Mouse (Mus musculus) limb, embryonic 10.5 days (tissue): ENCODE data around the gene Tyw1. TPM values are rescaled to one million over a fixed set of nuclear protein-coding genes. Genes with fewer than 3 reads are reported as not detected.
"Not testable (repeated sequence)": the region's sequence is repeated elsewhere in the genome, so short reads cannot be mapped to it uniquely, and the experiment has no call there.

ENCODE experiments used
- DNase-seq: peaks from one replicate; pipeline ENCODE4 v3.0.0-alpha.2; 2017; ENCODE audit warnings: low spot score
- H3K27ac ChIP-seq: fragments of 300-500 bp; sonication (generic); 2 replicates; pipeline ENCODE4 v1.5.1; 2016; ENCODE audit warnings: mild to moderate bottlenecking
- H3K27me3 ChIP-seq: fragments of 300-500 bp; sonication (generic); 2 replicates; pipeline ENCODE4 v1.6.1; 2016; ENCODE audit warnings: low read depth, mild to moderate bottlenecking; ENCODE audit not compliant: poor library complexity, severe bottlenecking
- H3K36me3 ChIP-seq: fragments of 300-500 bp; sonication (generic); 2 replicates; pipeline ENCODE4 v1.6.1; 2016; ENCODE audit warnings: mild to moderate bottlenecking, moderate library complexity
- H3K4me1 ChIP-seq: fragments of 300-500 bp; sonication (generic); 2 replicates; pipeline ENCODE4 v1.6.1; 2016
- H3K4me3 ChIP-seq: fragments of 300-500 bp; sonication (generic); 2 replicates; pipeline ENCODE4 v1.5.1; 2016; ENCODE audit warnings: mild to moderate bottlenecking, moderate library complexity
- H3K9me3 ChIP-seq: fragments of 300-500 bp; sonication (generic); replicated peaks from 2 replicates; pipeline ENCODE4 v1.6.1; 2016; ENCODE audit warnings: mild to moderate bottlenecking
- whole genome bisulfite sequencing: fragments of 180-500 bp; shearing (Covaris S2); methylation state at CpG from one replicate; pipeline ENCODE4 v1.1.7; 2016; 5-methylcytosine and 5-hydroxymethylcytosine counted together
- polyA plus RNA-seq: library from polyadenylated mRNA; unstranded; fragments of >200 nt; fragmentation: Nextera tagmentation; extraction: Ambion mirVana; gene quantifications from 2 replicates; pipeline ENCODE4 v1.2.1, GENCODE M21; 2016

Tyw1 gene
- polyA plus RNA-seq, 1 experiment from 2014 or later = 31.4 TPM

DNA sequence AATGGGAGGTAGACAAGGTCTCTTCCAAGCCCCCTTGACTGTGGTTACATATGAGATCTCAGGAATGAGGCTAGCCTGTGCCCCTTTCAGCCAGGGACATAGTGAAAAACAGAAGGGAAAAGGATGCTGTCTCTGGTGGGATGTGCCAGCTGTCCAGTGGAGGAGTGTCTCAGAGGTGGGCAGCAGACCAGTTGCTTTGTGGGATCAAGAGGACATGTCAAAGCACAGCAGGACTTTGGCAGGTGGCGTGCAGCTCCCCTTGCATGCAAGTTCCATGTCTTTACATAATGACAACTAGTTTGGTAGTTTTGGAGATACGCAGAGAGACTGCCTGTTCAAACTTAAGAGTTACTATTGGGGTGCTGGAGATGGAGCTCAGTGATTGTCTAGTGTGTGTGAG lies 15.6 kb upstream of the Tyw1 start:
- no peak overlapping the region for H3K27ac ChIP-seq
- no peaks in the 10 kb centered on the region for H3K4me1 ChIP-seq
- no peaks in the 10 kb centered on the region for H3K27me3 ChIP-seq
- H3K4me3 ChIP-seq = no peak overlapping the region
- peaks cover 100% of the 10 kb centered on the region for H3K36me3 ChIP-seq
- 94% methylated on average over 2 of the region's 2 CpGs for WGBS
- no peak for DNase-seq
- H3K9me3 ChIP-seq = no peaks in the 10 kb centered on the region

DNA sequence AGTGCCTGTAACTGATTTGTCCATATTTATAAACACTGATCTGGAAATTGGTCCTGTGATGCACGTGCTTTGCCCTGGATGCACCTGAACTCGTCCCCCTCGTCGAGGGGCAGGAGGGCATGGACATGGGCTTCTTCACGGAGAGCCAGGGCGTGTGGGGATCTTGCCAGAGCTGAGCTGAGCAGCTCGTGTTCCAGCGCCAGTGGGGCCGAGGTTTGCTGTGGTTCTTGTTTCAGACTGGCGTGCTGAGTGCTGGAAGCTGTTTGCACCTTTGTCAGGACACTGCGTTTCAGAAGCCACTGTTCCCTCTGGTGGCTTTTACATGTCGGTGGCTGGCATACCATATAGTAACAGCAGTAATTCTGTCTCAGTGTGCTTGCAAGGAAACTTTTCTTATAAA lies 14.0 kb upstream of the Tyw1 start:
- no peaks in the 10 kb centered on the region for H3K9me3 ChIP-seq
- H3K4me3 ChIP-seq = no peak overlapping the region
- no peak overlapping the region for H3K27ac ChIP-seq
- H3K4me1 ChIP-seq = no peaks in the 10 kb centered on the region
- WGBS = 92% methylated on average over 12 of the region's 12 CpGs
- no peaks in the 10 kb centered on the region for H3K27me3 ChIP-seq
- no peak for DNase-seq
- peaks cover 100% of the 10 kb centered on the region for H3K36me3 ChIP-seq

DNA sequence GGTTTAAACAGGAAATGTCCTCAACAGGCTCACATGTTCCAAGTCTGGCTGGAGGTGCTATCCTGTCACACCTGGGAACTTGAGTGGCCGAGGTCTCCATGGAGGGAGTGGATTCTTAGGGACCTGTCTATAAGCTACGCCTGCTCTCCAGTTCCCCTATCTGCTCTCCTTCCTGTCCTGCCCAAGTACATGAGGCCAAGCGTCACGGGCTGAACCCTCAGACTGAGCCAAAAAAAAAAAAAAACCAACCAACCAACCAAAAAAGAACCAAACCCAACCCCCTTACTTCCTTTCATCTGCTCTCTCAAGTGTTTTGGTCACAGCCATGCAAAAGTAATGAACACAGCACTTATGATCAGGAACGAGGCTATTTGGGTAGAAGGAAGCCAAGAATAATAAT lies 7.6 kb upstream of the Tyw1 start:
- Histone ChIP-seq H3K9me3 (no peaks in the 10 kb centered on the region), H3K4me1 (no peaks in the 10 kb centered on the region), H3K36me3 (peaks cover 99% of the 10 kb centered on the region), H3K27me3 (no peaks in the 10 kb centered on the region), H3K4me3 (no peak overlapping the region), H3K27ac (no peak overlapping the region)
- DNase-seq = no peak
- 91% methylated on average over 5 of the region's 5 CpGs for WGBS

DNA sequence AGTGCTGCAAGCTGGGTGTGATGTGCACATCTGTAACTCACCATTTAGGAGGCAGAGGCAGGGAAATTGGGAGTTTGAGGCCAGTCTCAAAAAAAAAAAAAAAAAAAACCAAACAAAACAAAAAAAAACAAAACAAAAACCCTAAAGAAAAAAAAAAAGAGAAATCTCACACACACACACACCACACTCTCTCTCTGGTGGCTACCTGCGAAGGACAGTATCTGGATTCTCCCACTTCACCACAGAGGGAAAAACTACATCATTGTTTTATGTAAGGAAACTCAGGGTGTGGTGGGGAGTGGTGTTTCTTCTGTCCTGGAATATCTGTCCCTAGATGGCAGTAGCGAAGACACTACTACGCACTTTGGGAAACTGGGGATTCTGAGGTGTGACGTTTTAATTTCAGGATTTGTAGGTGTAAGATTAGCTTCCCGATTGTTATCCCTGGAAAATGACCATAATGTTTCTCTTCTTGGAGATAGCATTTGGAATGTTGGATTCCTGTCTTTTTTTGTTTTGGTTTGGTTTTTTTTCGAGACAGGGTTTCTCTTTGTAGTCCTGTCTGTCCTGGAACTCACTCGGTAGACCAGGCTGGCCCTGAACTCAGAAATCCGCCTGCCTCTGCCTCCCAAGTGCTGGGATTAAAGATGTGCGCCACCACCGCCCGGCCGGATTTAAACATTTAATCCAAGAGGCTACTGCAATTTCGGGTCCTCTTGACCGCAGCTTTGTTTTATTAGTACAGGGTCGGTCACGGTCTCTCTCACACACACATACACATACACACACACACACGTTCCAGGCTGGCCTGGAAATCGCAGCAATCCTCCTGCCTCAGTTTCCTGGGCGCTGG lies 1.0 kb upstream of the Tyw1 start:
- no peaks in the 10 kb centered on the region for H3K27me3 ChIP-seq
- H3K4me1 ChIP-seq = peaks cover 23% of the 10 kb centered on the region
- peaks cover 51% of the 10 kb centered on the region for H3K36me3 ChIP-seq
- 23% methylated on average over 19 of the region's 19 CpGs for WGBS
- H3K27ac ChIP-seq = peak overlapping the region; percentile 86
- no peak for DNase-seq
- H3K4me3 ChIP-seq = peak overlapping the region; percentile 70
- no peaks in the 10 kb centered on the region for H3K9me3 ChIP-seq

DNA sequence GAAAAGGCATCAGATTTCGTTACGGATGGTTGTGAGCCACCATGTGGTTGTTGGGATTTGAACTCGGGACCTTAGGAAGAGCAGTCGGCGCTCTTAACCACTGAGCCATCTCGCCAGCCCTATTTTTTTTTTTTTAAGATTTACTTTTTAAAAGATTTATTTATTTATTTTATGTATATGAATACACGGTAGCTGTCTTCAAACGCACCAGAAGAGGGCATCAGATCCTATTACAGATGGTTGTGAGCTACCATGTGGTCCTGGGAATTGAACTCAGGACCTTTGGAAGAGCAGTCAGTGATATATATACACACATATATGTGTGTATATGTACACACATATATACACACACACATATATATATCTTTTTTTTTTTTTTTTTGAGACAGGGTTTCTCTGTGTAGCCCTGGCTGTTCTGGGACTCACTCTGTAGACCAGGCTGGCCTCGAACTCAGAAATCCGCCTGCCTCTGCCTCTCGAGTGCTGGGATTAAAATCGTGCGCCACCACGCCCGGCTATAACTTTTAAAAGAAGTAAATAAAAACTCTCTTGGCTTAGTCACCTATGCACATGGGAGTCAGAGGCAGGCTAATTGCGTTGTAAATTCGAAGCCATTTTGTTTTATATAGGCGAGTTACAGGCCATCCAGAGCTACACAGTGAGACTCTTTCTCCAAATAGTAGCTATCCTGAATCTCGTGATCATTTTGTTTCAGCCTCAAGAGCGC lies 543 bp downstream of the Tyw1 start:
- peaks cover 23% of the 10 kb centered on the region for H3K4me1 ChIP-seq
- H3K4me3 ChIP-seq = peak overlapping the region; percentile 70
- not testable (repeated sequence) for H3K27me3 ChIP-seq, DNase-seq, H3K9me3 ChIP-seq
- whole genome bisulfite sequencing = 33% methylated on average over 20 of the region's 20 CpGs
- H3K27ac ChIP-seq = peak overlapping the region; percentile 82
- peaks cover 43% of the 10 kb centered on the region for H3K36me3 ChIP-seq

DNA sequence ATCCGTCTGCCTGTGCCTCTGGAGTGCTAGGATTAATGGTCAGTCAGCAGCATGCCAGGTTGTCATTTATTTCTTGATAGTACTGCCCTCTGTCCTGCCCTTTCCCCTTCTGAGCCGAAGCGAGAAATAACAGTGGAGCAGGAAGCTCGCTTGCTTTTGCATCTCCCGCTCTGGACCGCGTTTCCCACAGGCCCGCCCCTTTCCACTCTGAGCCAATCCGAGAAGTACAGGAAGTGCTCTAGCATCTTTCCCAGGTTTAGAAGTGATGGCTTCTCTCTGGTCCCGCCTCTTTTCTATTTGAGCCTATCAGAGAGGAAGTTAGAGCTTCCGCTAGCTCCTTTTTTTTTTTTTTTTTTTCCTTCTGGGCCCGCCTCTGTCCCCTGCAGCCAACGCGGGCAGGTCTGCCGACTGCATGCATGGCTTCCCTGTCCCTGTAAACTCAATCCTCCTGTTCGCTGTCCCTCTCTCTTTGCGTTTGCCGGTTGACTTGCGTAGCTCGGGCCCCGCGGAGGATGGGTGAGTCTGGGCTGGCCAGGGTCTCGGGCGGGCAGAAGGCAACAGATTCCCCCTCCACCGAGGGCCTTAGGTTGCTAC lies 1.4 kb downstream of the Tyw1 start:
- peak overlapping the region; percentile 70 for H3K4me3 ChIP-seq
- H3K4me1 ChIP-seq = peaks cover 23% of the 10 kb centered on the region
- under 1% methylated on average over 25 of the region's 25 CpGs for WGBS
- no peaks in the 10 kb centered on the region for H3K9me3 ChIP-seq
- peaks cover 40% of the 10 kb centered on the region for H3K36me3 ChIP-seq
- peak overlapping the region; percentile 88 for H3K27ac ChIP-seq
- peak; percentile 88 for DNase-seq
- H3K27me3 ChIP-seq = no peaks in the 10 kb centered on the region

DNA sequence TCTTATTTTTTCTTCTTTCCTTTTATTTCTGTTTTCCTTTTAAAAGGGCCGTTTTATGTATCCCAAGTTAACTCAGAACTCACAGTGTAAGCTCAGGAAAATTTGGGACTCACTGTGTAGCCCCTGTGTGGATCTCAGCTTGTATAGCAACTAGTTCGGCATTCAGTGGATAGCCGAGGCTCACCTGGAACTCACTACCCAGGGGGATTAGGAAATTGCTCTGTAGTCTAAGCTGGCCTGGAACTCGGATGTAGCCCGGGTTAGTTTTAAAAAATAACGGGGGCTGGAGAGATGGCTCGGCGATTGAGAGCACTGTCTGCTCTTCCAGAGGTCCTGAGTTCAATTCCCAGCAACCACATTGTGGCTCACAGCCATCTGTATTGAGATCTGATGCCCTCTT lies 1.9 kb downstream of the Tyw1 start:
- Histone ChIP-seq H3K36me3 (peaks cover 37% of the 10 kb centered on the region), H3K4me1 (peaks cover 23% of the 10 kb centered on the region), H3K27ac (peak overlapping the region; percentile 88), H3K9me3 (no peaks in the 10 kb centered on the region), H3K27me3 (no peaks in the 10 kb centered on the region), H3K4me3 (peak overlapping the region; percentile 70)
- no peak for DNase-seq
- WGBS = 12% methylated on average over 8 of the region's 8 CpGs

DNA sequence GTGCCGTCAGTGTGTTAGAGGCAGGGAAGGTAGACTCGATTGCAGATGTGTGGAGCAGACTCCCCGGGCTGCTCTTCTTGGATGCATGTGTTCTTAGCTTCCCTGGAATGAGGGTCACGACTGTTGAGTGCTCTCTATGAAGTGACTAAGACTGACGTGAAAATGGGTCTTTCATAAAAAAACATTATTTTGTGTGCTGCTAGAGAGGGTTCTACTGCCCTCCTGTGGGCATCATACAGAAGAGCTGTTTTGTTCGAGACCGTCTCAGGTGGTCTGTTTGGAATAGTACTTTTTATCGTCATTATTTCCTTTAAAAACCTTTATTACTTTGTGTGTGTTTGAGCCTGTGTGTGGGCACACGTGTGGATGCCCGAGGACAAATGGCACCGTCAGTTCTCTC lies 8.0 kb downstream of the Tyw1 start:
- 85% methylated on average over 11 of the region's 11 CpGs for WGBS
- H3K4me1 ChIP-seq = no peaks in the 10 kb centered on the region
- no peaks in the 10 kb centered on the region for H3K27me3 ChIP-seq
- no peak overlapping the region for H3K27ac ChIP-seq
- no peak overlapping the region for H3K4me3 ChIP-seq
- DNase-seq = no peak
- H3K36me3 ChIP-seq = peaks cover 81% of the 10 kb centered on the region
- no peaks in the 10 kb centered on the region for H3K9me3 ChIP-seq

DNA sequence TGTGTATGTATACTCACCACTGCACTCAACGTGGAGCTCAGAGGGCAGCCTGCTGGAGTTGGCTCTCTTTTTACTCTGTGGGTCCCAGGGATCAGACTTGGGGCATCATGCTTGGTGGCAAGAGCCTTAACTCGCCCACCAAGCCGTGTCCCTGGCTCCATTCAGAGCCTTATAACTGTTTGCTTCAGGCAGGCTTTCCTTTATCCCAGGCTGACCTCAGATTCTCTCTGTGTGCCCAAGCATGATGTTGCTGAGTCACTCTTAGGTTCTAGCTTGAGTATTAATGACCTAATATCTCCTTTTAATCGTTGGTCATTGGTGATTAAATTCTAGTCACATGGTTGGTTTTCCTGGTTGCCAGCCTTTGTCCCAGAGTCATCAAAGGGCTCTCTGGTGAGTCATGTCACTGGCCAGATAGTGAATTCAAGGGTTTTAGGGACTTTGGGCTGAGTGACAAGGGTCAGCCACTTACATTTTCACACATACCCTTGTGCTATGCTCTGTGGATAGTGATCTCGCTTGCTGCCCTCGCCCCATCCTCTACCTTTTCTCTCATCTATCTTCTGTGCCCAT lies 9.1 kb downstream of the Tyw1 start:
- Histone ChIP-seq H3K4me3 (no peak overlapping the region), H3K4me1 (no peaks in the 10 kb centered on the region), H3K9me3 (no peaks in the 10 kb centered on the region), H3K27me3 (no peaks in the 10 kb centered on the region), H3K36me3 (peaks cover 83% of the 10 kb centered on the region), H3K27ac (no peak overlapping the region)
- no peak for DNase-seq
- 95% methylated on average over 6 of the region's 6 CpGs for WGBS

DNA sequence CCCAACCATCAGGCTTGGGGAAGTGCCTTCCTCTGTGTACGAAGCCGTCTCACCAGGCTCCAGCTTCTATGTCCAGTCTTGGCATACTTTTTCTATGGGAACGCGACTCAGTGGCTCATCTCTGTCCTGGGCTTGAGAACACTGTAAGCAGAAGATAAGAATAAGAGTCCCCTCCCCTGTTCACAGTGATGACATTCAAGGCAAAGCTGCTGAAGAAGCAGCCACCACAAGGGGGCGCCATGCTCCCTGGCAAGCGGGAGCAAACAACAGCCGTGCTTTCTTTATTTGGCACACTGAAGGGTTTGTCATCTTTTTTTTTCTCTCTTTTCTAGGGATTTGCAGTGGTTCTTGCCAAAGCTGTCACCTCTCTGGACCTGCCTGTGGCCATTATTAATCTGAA lies 11.2 kb downstream of the Tyw1 start:
- WGBS = 92% methylated on average over 7 of the region's 7 CpGs
- Histone ChIP-seq H3K36me3 (peaks cover 94% of the 10 kb centered on the region), H3K27me3 (no peaks in the 10 kb centered on the region), H3K27ac (no peak overlapping the region), H3K9me3 (no peaks in the 10 kb centered on the region), H3K4me3 (no peak overlapping the region), H3K4me1 (no peaks in the 10 kb centered on the region)
- peak; percentile 47 for DNase-seq

DNA sequence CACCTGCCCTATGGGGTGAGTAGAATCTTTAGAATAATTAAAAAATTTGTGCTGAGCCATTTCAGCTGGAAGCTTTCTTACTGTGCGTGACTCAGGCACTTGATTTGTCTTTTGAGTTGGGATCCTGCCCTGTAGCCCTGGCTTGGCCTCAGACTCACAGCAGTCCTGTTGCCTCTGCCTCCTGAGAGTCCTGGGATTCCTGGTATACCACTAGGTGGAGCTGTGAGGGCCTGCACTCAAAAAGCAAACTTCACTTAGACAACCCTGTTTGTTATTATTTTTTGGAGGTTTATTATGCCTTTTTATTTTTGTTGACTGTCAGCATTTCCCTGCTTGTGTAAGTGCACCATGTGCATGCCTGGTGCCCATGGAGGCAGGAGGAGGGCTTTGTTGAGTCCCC lies 11.9 kb downstream of the Tyw1 start:
- no peaks in the 10 kb centered on the region for H3K9me3 ChIP-seq
- H3K27ac ChIP-seq = no peak overlapping the region
- no peaks in the 10 kb centered on the region for H3K27me3 ChIP-seq
- DNase-seq = no peak
- H3K36me3 ChIP-seq = peaks cover 97% of the 10 kb centered on the region
- no peak overlapping the region for H3K4me3 ChIP-seq
- 94% methylated on average over 1 of the region's 1 CpGs for WGBS
- H3K4me1 ChIP-seq = no peaks in the 10 kb centered on the region

DNA sequence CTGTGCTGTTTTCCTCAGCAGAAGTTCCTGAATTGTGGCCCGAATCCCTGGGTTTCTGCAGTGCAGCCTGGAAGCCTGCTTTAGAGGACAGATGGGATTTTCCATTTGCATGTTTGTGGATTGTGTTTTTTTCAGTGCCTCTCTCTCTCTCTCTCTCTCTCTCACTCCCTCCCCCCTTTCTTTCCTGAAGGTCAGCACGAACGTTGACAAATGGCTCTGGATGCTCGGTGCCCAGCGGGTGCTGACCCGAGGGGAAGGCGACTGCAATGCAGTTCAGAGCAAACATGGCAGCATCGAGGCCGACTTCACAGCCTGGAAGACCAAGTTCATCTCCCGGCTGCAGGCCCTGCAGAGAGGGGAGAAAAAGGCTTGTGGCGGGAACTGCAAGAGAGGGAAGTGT lies 13.6 kb downstream of the Tyw1 start:
- WGBS = 88% methylated on average over 11 of the region's 11 CpGs
- Histone ChIP-seq H3K36me3 (peaks cover 99% of the 10 kb centered on the region), H3K9me3 (no peaks in the 10 kb centered on the region), H3K27ac (no peak overlapping the region), H3K27me3 (no peaks in the 10 kb centered on the region), H3K4me1 (no peaks in the 10 kb centered on the region), H3K4me3 (no peak overlapping the region)
- DNase-seq = no peak

DNA sequence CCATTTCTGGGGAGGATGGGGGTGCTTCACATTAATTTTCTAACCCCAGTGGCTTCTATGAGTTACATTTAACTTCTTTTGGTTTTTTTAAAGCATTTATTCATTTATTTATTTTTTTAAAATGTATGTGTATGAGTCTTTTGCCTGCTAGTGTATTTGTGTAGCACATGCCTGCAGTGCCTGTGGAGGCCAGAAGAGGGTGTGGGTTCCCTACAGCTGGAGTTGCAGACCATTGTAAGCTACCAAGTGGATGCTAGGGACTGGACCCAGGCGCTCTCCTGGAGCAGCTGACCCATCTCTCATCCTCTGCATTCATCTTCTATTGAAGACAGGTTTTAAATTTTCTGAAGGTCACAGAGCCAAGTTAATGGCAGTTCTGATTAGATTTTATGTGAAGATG lies 16.9 kb downstream of the Tyw1 start:
- Histone ChIP-seq H3K9me3 (no peaks in the 10 kb centered on the region), H3K36me3 (peaks cover 95% of the 10 kb centered on the region), H3K4me1 (no peaks in the 10 kb centered on the region), H3K27me3 (no peaks in the 10 kb centered on the region), H3K4me3 (no peak overlapping the region), H3K27ac (no peak overlapping the region)
- WGBS = 91% methylated on average over 1 of the region's 1 CpGs
- no peak for DNase-seq
